Mouse (Mus musculus) layer of hippocampus, adult 11-12 months (tissue): ENCODE data around the gene Herc4.
"Not testable (repeated sequence)": the region's sequence is repeated elsewhere in the genome, so short reads cannot be mapped to it uniquely, and the experiment has no call there.

ENCODE experiments used
- DNase-seq: peaks from one replicate; pipeline ENCODE4 v3.0.0; 2022; ENCODE audit warnings: low spot score

Gene Herc4

DNA sequence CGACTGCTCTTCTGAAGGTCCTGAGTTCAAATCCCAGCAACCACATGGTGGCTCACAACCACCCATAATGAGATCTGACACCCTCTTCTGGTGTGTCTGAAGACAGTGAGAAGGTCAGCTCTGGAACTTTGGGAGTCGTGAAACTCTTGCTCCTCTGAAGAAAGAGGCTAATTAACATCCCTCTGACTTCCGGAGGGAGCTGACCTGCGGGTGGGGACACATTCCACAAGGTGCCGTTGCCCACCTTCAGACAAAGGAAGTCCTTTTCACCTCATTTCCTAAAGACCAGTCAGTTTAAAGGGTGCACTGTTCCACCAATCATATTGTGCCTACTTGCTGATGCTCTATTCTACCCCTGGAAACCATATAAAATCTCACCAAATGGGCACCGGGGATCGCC is 107.5 kb downstream of the Herc4 start:
- DNase-seq: not testable (repeated sequence)

DNA sequence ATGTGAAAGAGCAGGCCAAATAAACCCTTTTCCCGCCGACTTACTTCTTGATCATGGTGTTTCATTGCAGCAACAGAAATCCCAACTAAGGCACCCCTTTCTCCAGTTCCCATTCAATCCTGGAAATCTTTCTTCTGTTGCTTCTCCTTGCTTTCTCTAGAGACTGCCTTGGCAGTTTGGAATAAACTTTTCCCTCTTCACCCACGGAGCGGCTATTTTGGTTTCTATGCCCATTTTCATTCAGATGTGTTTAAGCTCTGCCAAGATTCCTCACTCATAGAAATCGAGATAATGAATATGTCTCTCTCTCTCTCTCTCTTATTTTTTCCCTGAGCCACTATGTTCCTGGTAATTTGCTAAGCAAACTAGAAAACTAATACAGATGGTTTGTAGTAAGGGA is 108.5 kb downstream of the Herc4 start:
- no peak for DNase-seq

DNA sequence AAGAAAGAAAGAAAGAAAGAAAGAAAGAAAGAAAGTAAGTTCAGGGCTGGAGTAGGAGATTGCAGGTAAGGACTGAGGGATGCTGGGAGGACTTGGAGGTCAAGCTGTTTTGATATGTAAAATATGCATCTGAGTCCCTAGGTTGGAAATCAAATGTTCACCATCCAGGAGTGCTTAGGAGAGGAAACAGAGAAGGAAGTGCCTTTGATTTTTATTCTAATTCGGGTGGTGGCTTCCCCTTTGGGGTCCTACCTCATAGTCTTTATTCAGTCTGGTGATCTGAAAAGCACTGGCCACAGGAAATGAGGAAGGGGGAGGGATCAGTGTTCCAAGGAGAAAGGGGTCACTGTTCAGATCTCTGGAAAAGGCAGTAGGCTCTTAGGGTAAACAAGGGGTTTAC is 116.9 kb downstream of the Herc4 start:
- DNase-seq: no peak

DNA sequence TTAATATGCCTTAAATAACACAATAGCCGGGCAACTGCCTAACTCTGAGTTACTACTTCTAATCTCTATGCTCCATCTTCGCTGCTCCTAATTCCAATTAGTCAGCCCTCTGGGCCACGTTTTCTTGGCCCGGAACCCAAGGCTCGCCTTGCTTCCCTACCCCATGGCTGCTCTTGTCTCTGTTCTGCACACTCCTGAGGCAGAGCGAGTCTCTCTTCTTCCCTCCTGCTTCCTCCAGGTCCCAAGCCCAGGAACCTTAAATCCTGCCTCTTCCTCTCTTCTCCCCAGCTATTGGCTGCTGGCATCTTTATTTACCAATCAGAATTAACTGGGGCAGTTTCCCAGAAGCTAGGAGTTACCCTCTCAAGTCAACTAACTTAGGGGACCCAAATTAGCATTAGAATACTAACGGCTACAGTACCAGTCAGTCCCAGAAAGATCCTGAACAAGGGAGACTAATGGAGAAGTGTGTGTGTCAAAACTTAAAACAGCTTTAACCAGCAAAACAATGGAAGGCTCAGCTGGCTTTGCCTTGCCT is 122.4 kb downstream of the Herc4 start:
- no peak for DNase-seq

DNA sequence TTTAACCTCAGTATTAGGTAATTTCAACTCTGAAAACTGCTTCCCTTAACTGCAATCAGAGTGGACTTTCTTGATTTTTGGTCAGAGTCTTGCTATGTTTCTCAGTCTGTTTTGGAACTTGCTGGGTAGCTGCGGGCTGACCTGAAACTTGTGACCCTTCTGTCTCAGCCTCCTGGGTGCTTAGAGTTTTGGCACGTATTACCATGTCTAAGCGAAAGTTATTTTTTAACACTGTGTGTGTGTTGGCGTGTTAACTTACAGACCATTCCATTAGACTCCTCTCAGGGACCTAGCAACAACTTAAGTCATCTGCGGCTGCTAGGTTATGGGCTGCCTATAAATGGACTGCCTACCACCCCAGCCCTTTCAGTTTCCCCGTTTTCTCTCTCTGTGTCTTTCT is 123.8 kb downstream of the Herc4 start:
- DNase-seq: no peak
